ENCODE assay signal across 12 mouse cellular contexts in the genomic region with DNA sequence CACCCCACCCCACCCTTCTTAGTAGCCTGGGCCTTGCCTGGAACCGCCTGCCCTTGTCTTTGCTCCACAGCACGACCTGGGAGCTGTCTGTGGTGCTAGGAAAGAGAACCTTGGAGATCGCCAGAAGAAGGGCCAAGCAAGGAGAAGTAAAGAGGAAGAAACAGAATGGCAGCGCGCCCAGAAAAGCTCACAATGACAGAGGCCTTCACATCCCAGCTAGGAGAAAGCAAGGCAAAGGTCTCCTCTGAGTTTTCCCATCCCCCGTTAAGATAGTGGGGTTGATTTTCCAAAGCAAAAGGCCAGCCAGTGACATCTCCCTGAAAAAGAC. TPM values are rescaled to one million over a fixed set of nuclear protein-coding genes. Genes with fewer than 3 reads are reported as not detected.
DNase-seq lines count a peak whose midpoint lies in the region; ATAC-seq and TF ChIP-seq lines count a peak whose summit lies in the region.
"Had no signal": no experiment of that assay in that cellular context is flagged by ENCODE, and none has a peak within 500 bp of the region (broad histone marks: within the 10 kb centered on the region; RNA-seq: fewer than 3 reads in every experiment).

No protein-coding gene starts in this region.

- no peaks in the 10 kb centered on the region for H3K36me3 ChIP-seq in lung, embryonic 14.5 days (ENCODE audit: insufficient read depth)
- H3K36me3 ChIP-seq in neural tube, embryonic 13.5 days = no peaks in the 10 kb centered on the region
- H3K36me3 ChIP-seq: hindbrain, embryonic 15.5 days had no signal

- no peak for TF ChIP-seq CTCF in lung, embryonic 14.5 days (IDR thresholded peaks at IDR 0.05; ENCODE audit: low read depth)

- H3K27me3 ChIP-seq in lung, embryonic 14.5 days (ENCODE audit: insufficient read depth, low read length) = peaks cover 88% of the 10 kb centered on the region
- H3K27me3 ChIP-seq in neural tube, embryonic 13.5 days = peaks cover 97% of the 10 kb centered on the region

- no peak overlapping the region for H3K27ac ChIP-seq in lung, embryonic 14.5 days (ENCODE audit: low read depth)
- no peak overlapping the region for H3K27ac ChIP-seq in neural tube, embryonic 13.5 days (replicated peaks)
- H3K27ac ChIP-seq: hindbrain, embryonic 15.5 days had no signal

- DNase-seq in adrenal gland, postnatal 14 days = peak; percentile 39
- DNase-seq in adrenal gland, postnatal 36 days = no peak
- DNase-seq in lung, embryonic 14.5 days = peak; percentile 87
- no peak for DNase-seq in lung, postnatal 10 days
- peak; percentile 56 for DNase-seq in embryo, embryonic 9.5 days (ENCODE audit: extremely low spot score)
- no peak for DNase-seq in frontal cortex, postnatal 36 days (ENCODE audit: low spot score in 2 of 2)
- no peak for DNase-seq in B cell, adult 2 months
- DNase-seq: lung, postnatal 36 days had no signal

- no peak for ATAC-seq in lung, embryonic 14.5 days (ENCODE audit: insufficient read depth)
- no peak for ATAC-seq in neural tube, embryonic 13.5 days (ENCODE audit: low read depth)

- H3K4me1 ChIP-seq in lung, embryonic 14.5 days (ENCODE audit: insufficient read depth) = no peaks in the 10 kb centered on the region
- H3K4me1 ChIP-seq in neural tube, embryonic 13.5 days (replicated peaks) = peaks cover 25% of the 10 kb centered on the region

- no peak overlapping the region for H3K4me3 ChIP-seq in lung, embryonic 14.5 days (ENCODE audit: low read depth, low read length)
- no peak overlapping the region for H3K4me3 ChIP-seq in neural tube, embryonic 13.5 days
- H3K4me3 ChIP-seq: hindbrain, embryonic 15.5 days had no signal

- H3K4me2 ChIP-seq in lung, embryonic 14.5 days = no peak overlapping the region
- peak overlapping the region; percentile 15; the same call in 1 of the 2 replicates for H3K4me2 ChIP-seq in neural tube, embryonic 13.5 days

- H3K9ac ChIP-seq in lung, embryonic 14.5 days = no peak overlapping the region
- H3K9ac ChIP-seq in neural tube, embryonic 13.5 days = no peak overlapping the region
- H3K9ac ChIP-seq: hindbrain, embryonic 15.5 days had no signal

- no peaks in the 10 kb centered on the region for H3K9me3 ChIP-seq in lung, embryonic 14.5 days (ENCODE audit: low read depth, low read length)
- H3K9me3 ChIP-seq in neural tube, embryonic 13.5 days = no peaks in the 10 kb centered on the region
- H3K9me3 ChIP-seq: hindbrain, embryonic 15.5 days had no signal

- 0% methylated on average over 6 of the region's 6 CpGs for WGBS in lung, embryonic 14.5 days
- 0% methylated on average over 6 of the region's 6 CpGs for WGBS in neural tube, embryonic 13.5 days

RNA-seq across cellular contexts. Expression of gene Barhl2, which starts 9.2 kb away (rescaled TPM):
- total RNA-seq in adrenal gland, postnatal 14 days (2021) = not detected in 2 replicates
- total RNA-seq in adrenal gland, postnatal 36 days (2021) = not detected
- polyA plus RNA-seq in lung, embryonic 14.5 days (2014; fragmentation: Nextera tagmentation; extraction: Ambion mirVana) = not detected in 2 replicates
- polyA plus RNA-seq in neural tube, embryonic 13.5 days (2015; fragmentation: Nextera tagmentation; extraction: Ambion mirVana) = 2.3 and 2.9 TPM in 2 replicates
- total RNA-seq: common myeloid progenitor, adult 5-6 weeks; gastrocnemius, adult 18-20 months had no signal

Comparison
In these comparisons a context has a peak if more than half of its experiments do, and no peak if none do; other contexts are left out.
1. DNase-seq: peak in adrenal gland, postnatal 14 days (single experiment), lung, embryonic 14.5 days (single experiment) and embryo, embryonic 9.5 days (single experiment); none in adrenal gland, postnatal 36 days (0 of 2), lung, postnatal 10 days (single experiment), frontal cortex, postnatal 36 days (0 of 2) and B cell, adult 2 months (0 of 2).